Mouse (Mus musculus) ES-E14 (cell line): ENCODE measurements around the gene Foxo1.

Source experiments
- HCFC1 ChIP-seq: IDR thresholded peaks from 2 replicates; pipeline ENCODE4 v1.6.1; 2012; ENCODE audit warnings: low read length, inconsistent platforms, borderline replicate concordance; ENCODE audit not compliant: insufficient read depth
- MAFK ChIP-seq: IDR thresholded peaks from 2 replicates; pipeline ENCODE4 v1.6.1; 2014; ENCODE audit warnings: mild to moderate bottlenecking, low read depth, low read length, inconsistent platforms; ENCODE audit not compliant: insufficient read depth
- ZC3H11A ChIP-seq: IDR thresholded peaks from 2 replicates; pipeline ENCODE4 v1.6.1; 2012; ENCODE audit warnings: low read depth, mild to moderate bottlenecking, inconsistent platforms, low read length, borderline replicate concordance

DNA sequence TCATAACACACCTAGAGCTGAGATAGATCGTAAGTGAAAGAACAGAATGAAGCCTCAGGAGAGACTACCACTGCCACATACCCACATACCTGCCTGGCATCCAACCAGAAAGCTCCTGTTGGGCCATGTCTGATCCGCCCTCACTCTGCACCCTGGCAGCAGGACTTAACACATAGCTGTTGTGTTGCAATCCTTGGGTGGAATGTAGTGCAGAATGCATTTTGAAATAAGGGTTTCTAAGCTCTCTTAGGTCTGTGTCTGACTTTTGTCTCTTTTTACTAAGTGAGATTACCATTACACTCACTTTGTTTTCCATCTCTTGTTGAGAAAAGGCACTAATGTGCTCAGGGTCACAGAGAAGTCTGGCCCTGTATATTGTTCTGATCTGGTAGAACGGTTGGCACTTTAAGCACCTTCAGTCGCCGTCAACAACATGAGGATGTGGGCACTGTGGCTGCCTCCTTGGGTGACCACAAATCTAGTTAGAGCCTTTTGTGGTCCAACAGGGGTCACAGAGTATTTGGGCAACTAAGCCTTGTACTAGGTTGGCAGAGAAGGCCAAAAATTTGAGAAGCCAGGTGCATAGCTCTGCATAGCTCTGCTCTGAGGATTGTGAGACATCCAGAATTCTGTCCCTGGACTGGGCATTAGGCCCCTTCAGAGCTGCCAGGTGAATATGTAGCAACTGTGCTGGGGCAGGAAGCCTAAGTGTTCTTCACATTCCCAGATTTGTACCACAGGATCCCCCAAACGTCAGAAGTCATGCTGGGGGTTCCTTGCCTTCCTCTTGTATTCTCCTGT is 75.3 kb downstream of the Foxo1 start:
- TF ChIP-seq MAFK (no peak), ZC3H11A (no peak), HCFC1 (no peak)
